Mouse (Mus musculus) kidney, embryonic 16.5 days (tissue): Measurements from ENCODE around the gene Hnrnpk. TPM values are rescaled to one million over a fixed set of nuclear protein-coding genes. Genes with fewer than 3 reads are reported as not detected.
A peak's percentile ranks its signal among the peaks of the same experiment; 100 is the strongest.
"Not testable (repeated sequence)": the region's sequence is repeated elsewhere in the genome, so short reads cannot be mapped to it uniquely, and the experiment has no call there.

Experiments
- ATAC-seq: fragments of 200-750 bp; cut with Nextera tagmentation; 2 replicates; pipeline ENCODE4 v1.8.0; 2017; ENCODE audit warnings: moderate TSS enrichment; ENCODE audit not compliant: low FRiP score, low TSS enrichment
- H3K27ac ChIP-seq: fragments of 300-500 bp; sonication (generic); 2 replicates; pipeline ENCODE4 v1.5.1; 2014; ENCODE audit warnings: low read length
- H3K27me3 ChIP-seq: fragments of 300-500 bp; sonication (generic); 2 replicates; pipeline ENCODE4 v1.6.1; 2014; ENCODE audit warnings: low read length, control low read depth, mixed read lengths; ENCODE audit not compliant: insufficient read depth
- H3K36me3 ChIP-seq: fragments of 300-500 bp; sonication (generic); 2 replicates; pipeline ENCODE4 v1.6.1; 2014; ENCODE audit warnings: low read length, control low read depth, mixed read lengths; ENCODE audit not compliant: insufficient read depth
- H3K4me1 ChIP-seq: fragments of 300-500 bp; sonication (generic); 2 replicates; pipeline ENCODE4 v1.6.1; 2014; ENCODE audit warnings: low read length, control low read depth, mixed read lengths; ENCODE audit not compliant: insufficient read depth
- H3K4me2 ChIP-seq: fragments of 300-500 bp; sonication (generic); replicated peaks from 2 replicates; pipeline ENCODE4 v1.6.1; 2014; ENCODE audit warnings: low read depth, low read length
- H3K4me3 ChIP-seq: fragments of 300-500 bp; sonication (generic); 2 replicates; pipeline ENCODE4 v1.5.1; 2014; ENCODE audit warnings: mild to moderate bottlenecking, low read length
- H3K9ac ChIP-seq: fragments of 300-500 bp; sonication (generic); replicated peaks from 2 replicates; pipeline ENCODE4 v1.6.1; 2014; ENCODE audit warnings: low read length
- H3K9me3 ChIP-seq: fragments of 300-500 bp; sonication (generic); 2 replicates; pipeline ENCODE4 v1.6.1; 2016; ENCODE audit warnings: low read length, control low read depth
- WGBS: fragments of 180-500 bp; shearing (Covaris S2); extraction: QIAGEN DNeasy Blood & Tissue Kit; methylation state at CpG from one replicate; pipeline ENCODE4 v1.1.7; 2014; 5-methylcytosine and 5-hydroxymethylcytosine counted together
- polyA plus RNA-seq: library from polyadenylated mRNA; unstranded; fragments of >200 nt; fragmentation: Nextera tagmentation; extraction: Ambion mirVana; gene quantifications from 2 replicates; pipeline ENCODE4 v1.2.1, GENCODE M21; 2015

Gene Hnrnpk
- polyA plus RNA-seq, 1 experiment from 2014 or later, result 1,686 TPM

DNA sequence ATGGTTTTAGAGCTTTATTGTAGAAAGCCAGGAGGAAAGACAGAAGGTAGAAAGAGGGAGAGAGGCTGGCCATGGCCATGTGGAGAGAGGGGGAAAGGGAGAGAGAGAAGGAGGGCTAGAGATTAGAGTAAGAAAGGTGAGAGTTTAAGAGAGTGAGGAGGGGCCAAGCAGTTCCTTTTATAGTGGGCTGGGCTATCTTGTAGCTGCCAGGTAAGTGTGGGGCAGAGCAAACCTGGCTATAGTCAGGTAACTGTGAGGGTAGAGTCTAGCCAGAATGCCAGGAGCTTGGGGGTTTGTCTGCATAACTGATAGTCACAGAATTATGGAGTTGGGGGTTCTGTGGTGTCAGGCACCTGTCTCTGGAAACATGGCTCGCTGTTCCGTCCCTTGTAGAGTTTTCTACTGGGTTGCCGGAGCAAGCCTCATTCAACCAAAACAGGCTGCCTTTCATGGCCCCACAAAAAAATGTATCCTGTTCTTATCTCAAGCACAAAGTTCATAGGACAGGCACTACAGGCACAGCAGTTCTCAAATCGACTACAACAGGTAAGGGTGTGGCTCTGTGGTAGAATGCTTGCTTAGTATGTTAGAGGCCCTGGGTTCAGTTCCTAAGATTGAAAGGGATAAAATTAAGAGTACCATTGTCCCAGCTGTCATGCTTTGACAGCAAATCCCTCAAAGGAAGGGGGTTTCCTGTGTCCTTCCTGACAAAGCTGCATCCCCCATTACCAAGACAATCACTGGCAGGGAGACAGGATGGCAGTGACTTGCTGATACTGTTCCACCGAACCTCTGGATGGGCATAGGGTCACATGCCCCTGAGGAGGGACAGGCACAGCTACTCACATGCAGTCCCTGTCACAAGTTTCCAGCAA lies 30.6 kb downstream of the Hnrnpk start:
- no peak for ATAC-seq
- no peak overlapping the region for H3K4me3 ChIP-seq
- H3K27me3 ChIP-seq, result no peaks in the 10 kb centered on the region
- 82% methylated on average over 5 of the region's 5 CpGs for WGBS
- no peak overlapping the region for H3K27ac ChIP-seq
- H3K36me3 ChIP-seq, result no peaks in the 10 kb centered on the region
- H3K4me1 ChIP-seq, result no peaks in the 10 kb centered on the region
- H3K9ac ChIP-seq, result no peak overlapping the region
- H3K9me3 ChIP-seq, result peaks cover 9% of the 10 kb centered on the region; the same call in 1 of the 2 replicates
- no peak overlapping the region for H3K4me2 ChIP-seq

DNA sequence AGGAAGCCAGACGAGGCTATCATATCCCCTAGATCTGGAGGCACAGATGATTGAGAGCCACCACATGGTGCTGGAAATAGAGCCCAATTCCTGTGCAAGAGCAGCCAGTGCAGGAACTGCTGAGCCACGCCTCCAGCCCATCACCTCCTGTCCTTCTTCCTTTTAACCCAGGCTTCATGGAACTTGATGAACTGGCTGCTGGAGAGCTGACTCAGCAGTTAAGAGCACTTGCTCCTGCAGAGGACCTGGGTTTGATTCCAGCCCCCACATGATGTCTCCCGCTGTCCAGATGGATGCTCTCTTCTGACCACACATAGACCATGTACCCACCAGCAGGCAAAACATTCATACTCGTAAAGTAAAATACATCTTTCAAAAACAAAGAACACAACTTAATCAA lies 34.3 kb downstream of the Hnrnpk start:
- Histone ChIP-seq H3K4me2 (no peak overlapping the region), H3K4me3 (no peak overlapping the region), H3K36me3 (no peaks in the 10 kb centered on the region), H3K9ac (no peak overlapping the region), H3K4me1 (no peaks in the 10 kb centered on the region), H3K27me3 (no peaks in the 10 kb centered on the region), H3K9me3 (no peaks in the 10 kb centered on the region), H3K27ac (no peak overlapping the region)
- WGBS, result 70% methylated on average over 4 of the region's 4 CpGs
- ATAC-seq, result no peak

DNA sequence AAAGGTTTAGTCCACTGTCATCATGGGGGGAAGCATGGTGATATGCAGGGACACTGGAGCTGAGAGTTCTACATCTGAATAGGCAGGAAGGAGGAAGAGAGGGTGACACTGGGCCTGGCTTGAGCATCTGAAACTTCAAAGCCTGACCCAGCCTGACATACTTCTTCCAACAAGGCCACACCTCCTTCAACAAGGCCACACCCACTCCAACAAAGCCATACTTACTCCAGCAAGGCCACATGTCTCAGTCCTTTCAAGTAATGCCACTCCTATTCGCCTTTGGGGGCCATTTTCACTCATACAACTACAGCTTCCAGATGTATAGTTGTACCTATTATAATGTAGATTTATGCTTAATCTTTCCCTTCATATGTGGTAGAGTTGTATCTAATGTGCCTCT lies 35.5 kb downstream of the Hnrnpk start:
- ATAC-seq, result no peak
- no peaks in the 10 kb centered on the region for H3K36me3 ChIP-seq
- WGBS, result 74% methylated on average over 1 of the region's 1 CpGs
- no peaks in the 10 kb centered on the region for H3K9me3 ChIP-seq
- no peaks in the 10 kb centered on the region for H3K27me3 ChIP-seq
- H3K4me2 ChIP-seq, result no peak overlapping the region
- H3K9ac ChIP-seq, result no peak overlapping the region
- H3K4me1 ChIP-seq, result no peaks in the 10 kb centered on the region
- H3K4me3 ChIP-seq, result no peak overlapping the region
- H3K27ac ChIP-seq, result no peak overlapping the region

DNA sequence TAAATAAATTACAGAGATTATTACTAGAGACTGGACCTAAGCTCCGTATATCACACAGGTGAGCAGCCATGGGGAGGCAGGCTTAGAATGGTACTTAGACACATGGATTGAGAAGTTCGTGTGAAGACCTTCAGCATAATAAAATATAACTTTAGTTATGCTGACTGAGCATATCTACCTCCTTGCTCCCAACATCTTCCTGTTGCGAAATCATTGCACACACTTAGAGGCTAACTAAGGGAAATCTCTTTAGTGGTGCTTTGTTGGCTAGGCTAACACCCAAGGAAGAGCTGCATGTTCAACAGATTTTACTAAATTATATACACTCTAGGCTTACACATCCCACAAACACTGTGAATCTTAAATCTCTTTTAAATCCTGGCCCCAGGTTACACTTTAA lies 36.8 kb downstream of the Hnrnpk start:
- Histone ChIP-seq H3K36me3 (no peaks in the 10 kb centered on the region), H3K9me3 (no peaks in the 10 kb centered on the region), H3K27ac (no peak overlapping the region), H3K4me2 (no peak overlapping the region), H3K9ac (no peak overlapping the region), H3K4me3 (no peak overlapping the region), H3K4me1 (no peaks in the 10 kb centered on the region), H3K27me3 (no peaks in the 10 kb centered on the region)
- 84% methylated on average over 3 of the region's 3 CpGs for WGBS
- no peak for ATAC-seq

DNA sequence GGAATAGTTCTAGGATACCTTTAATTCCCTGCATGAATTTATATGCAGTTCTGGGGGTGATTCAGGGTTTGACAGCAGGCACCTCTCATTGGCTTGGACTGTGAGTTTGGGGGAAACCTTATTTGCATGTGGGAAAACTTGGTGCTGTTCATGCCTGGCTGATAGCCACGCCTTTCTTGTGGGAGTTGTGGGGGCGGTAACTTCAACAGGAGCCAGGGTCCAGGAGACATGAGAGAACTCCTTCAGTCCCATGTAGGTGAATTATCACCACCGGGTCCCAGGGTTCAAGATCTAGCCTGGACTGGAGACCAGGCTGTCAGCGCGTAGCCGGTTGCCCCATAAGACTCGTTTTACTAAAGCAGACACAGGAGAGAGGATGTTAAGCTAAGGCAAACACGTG lies 38.0 kb downstream of the Hnrnpk start:
- H3K9me3 ChIP-seq, H3K4me1 ChIP-seq, H3K36me3 ChIP-seq, H3K4me3 ChIP-seq, H3K27ac ChIP-seq, H3K9ac ChIP-seq, H3K4me2 ChIP-seq, H3K27me3 ChIP-seq: not testable (repeated sequence)
- peak; percentile 51; the same call in 1 of the 2 replicates for ATAC-seq
- WGBS, result 29% methylated on average over 8 of the region's 8 CpGs

DNA sequence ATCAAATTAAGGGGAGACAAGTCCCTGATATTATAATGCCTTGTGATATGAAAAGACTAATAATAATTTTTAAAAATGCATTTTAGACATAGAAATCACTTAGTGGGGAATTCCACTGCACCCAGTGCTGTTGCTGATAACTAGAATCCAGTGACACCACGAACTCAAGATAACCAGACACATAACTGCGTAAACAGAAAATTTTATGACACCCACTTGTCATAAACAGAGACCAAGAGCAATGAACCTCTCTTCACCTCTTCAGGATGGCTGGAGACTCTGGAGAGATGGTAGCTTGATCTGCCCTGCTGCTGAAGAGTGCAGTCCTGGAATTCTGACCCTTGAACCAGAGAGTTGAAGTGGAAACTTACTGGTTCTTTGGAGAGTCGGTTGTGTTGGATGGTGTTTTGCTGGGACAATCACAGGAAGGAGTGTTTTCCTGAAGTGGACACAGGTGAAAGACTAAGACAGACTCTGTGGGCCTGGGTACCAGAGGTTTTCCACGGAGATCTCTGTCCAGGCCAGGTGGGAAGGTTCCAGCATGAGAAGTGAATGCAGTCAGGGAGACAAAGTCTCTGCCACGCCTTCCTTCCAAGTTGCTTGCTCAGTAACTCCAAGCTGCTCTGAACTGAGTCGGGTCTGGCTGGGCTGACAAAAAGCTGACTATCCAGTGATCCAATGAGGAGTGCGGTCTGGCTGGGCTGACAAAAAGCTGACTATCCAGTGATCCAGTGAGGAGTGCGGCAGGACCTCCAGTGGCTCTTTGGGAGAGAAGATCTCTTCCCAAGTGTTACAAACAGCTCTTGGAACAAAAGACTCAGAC lies 38.6 kb downstream of the Hnrnpk start:
- ATAC-seq, result peak; percentile 46; the same call in 1 of the 2 replicates
- H3K4me3 ChIP-seq, result no peak overlapping the region
- H3K27ac ChIP-seq, result no peak overlapping the region
- no peak overlapping the region for H3K4me2 ChIP-seq
- H3K27me3 ChIP-seq, result no peaks in the 10 kb centered on the region
- H3K9ac ChIP-seq, result no peak overlapping the region
- WGBS, result 66% methylated on average over 8 of the region's 8 CpGs
- no peaks in the 10 kb centered on the region for H3K9me3 ChIP-seq
- H3K36me3 ChIP-seq, result no peaks in the 10 kb centered on the region
- H3K4me1 ChIP-seq, result no peaks in the 10 kb centered on the region

DNA sequence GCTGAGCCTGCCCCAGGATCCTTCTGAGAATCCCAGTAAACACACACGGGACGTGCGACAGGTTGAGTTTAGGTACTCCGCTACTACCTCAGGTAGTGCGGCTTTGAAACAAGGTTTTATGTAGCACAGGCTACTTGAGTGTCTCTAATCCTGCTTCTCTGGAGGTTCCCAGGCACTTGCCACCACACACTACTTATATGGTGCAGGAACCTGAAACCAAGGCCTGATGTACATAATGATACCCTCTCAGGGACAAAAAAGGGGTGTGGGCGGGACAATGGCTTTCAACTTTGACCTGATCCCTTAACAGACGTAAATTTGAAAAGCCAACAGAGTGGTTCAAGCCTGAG lies 43.9 kb downstream of the Hnrnpk start:
- Histone ChIP-seq H3K36me3 (no peaks in the 10 kb centered on the region), H3K4me1 (no peaks in the 10 kb centered on the region), H3K4me2 (peak overlapping the region; percentile 97), H3K9ac (peak overlapping the region; percentile 53; the same call in 1 of the 2 replicates), H3K27me3 (no peaks in the 10 kb centered on the region), H3K27ac (no peak overlapping the region), H3K9me3 (no peaks in the 10 kb centered on the region), H3K4me3 (peak overlapping the region; percentile 71)
- peak; percentile 73 for ATAC-seq
- 4% methylated on average over 7 of the region's 7 CpGs for WGBS

DNA sequence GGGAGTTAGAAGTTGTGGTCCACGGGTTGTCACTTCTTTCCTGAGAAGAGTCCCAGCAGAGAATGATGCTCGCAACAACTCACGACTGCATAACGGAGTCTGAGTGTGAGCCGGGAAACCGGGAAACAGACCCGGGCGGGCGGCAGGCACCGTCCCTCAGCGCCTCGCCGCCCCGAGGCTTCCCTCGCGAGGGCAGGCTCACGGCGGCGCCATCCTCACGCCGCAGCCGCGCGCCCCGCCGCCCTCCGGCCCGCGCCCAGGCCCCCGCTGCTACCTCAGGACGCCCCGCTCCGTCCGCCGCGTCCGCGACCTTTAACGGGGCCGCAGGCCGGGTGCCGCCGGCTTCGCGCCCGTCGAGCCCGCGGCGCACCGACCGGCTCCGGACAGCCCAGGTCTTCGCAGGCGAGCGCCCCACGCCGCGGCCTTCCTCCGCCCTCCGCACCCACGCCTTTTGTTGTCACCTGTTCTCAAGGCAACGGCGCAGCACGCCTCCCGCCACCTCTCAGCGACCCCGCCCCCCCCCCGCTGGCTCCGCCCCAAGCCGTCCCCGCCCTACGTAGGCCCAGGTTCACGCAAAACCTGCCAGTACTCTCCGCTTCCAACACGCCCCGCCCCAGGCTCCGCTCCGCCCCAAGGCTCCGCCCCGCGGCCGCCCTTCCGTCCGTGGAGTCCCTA lies 44.4 kb downstream of the Hnrnpk start, which contains the start of gene Kif27:
TSS of gene Kif27 (minus strand) at position 494 of the 675 bp plus-strand sequence.
- Histone ChIP-seq H3K9me3 (no peaks in the 10 kb centered on the region), H3K27me3 (no peaks in the 10 kb centered on the region), H3K4me3 (peak within 1 kb of the TSS; percentile 71), H3K36me3 (no peaks in the 10 kb centered on the region), H3K4me1 (no peaks in the 10 kb centered on the region), H3K9ac (peak within 1 kb of the TSS; percentile 68), H3K4me2 (peak within 1 kb of the TSS; percentile 97), H3K27ac (no peak within 1 kb of the TSS)
- ATAC-seq, result peak; percentile 100
- WGBS, result under 1% methylated on average over 64 of the region's 85 CpGs

DNA sequence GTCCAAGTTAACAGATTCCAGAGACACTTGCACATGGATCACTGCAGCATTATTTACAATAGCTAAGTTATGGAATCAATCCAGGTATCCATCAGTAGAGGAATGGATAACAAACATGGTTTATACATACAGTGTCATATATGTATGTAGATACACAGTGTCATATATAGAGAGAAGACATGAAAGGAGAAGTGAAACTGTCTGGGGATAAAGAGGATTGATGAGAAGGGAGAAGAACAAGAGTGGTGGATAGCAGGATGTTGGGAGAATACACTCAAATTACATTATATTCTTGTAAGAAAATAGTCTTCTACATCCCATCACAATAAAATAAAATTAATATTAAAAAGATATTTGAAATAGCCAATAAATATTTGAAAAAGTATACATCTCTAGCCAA lies 50.1 kb downstream of the Hnrnpk start:
- Histone ChIP-seq H3K27ac (no peak overlapping the region), H3K4me1 (no peaks in the 10 kb centered on the region), H3K27me3 (no peaks in the 10 kb centered on the region), H3K4me3 (no peak overlapping the region), H3K4me2 (no peak overlapping the region), H3K36me3 (no peaks in the 10 kb centered on the region), H3K9me3 (no peaks in the 10 kb centered on the region), H3K9ac (no peak overlapping the region)
- ATAC-seq, result no peak
